Mouse (Mus musculus): ENCODE measurements at regions not wholly inside any gene's neighbourhood (a gene's known extent, or its start where the extent isn't known, plus 50 kb on each side); places are given as distances from the start of the nearest gene placed in this dataset.

GRCm38 (mm10) chr17:74920056-74920455 is 85.3 kb upstream of the Ltbp1 start:
- H3K4me1 ChIP-seq (replicated peaks; ENCODE audit: control insufficient read depth, insufficient read depth, low read length): no peaks in the 10 kb centered on the region
- no peak overlapping the region for H3K4me2 ChIP-seq
- H3K4me3 ChIP-seq (ENCODE audit: low read depth, low read length): no peak overlapping the region
- H3K27ac ChIP-seq (ENCODE audit: low read depth, low read length): no peak overlapping the region
- H3K36me3 ChIP-seq (ENCODE audit: control insufficient read depth, insufficient read depth, low read length): 0 out of 2 replicates have a peak, but pooled peaks cover 2% of the 10 kb centered on the region
- ATAC-seq (replicated peaks; ENCODE audit: low FRiP score) (no peak), DNase-seq (ENCODE audit: low spot score) (peak; percentile 28)
- H3K9me3 ChIP-seq (ENCODE audit: control insufficient read depth, low read length): no peaks in the 10 kb centered on the region
- no peak overlapping the region for H3K9ac ChIP-seq (ENCODE audit: low read depth, low read length)
- 78% methylated on average over 5 of the region's 5 CpGs for WGBS
- no peaks in the 10 kb centered on the region for H3K27me3 ChIP-seq (replicated peaks; ENCODE audit: control insufficient read depth, insufficient read depth, low read length)

DNA sequence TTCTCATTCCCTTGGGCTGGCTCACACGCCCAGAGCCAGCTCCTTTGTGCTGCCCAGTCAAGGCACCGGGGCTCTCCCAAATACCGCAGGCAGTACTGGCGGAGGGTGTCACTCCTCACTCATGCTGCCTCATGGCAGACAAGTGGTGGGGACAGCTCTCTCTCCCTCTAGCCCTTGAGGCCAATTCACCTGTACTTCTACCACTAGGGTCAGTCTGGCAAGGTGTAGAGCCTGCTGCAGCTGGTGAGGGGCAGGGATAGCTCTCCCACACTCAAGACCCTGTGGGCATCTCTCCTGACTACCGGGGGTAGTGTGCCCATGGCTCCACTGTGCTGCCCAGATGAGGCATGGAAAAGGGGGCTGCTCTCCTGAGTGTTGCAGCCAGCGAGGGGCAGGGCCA is 84.0 kb upstream of the Ltbp1 start:
- Histone ChIP-seq H3K27me3 (replicated peaks; ENCODE audit: control insufficient read depth, insufficient read depth, low read length) (no peaks in the 10 kb centered on the region), H3K4me3 (ENCODE audit: low read depth, low read length) (no peak overlapping the region), H3K36me3 (ENCODE audit: control insufficient read depth, insufficient read depth, low read length) (0 out of 2 replicates have a peak, but pooled peaks cover 2% of the 10 kb centered on the region), H3K27ac (ENCODE audit: low read depth, low read length) (no peak overlapping the region), H3K4me2 (no peak overlapping the region), H3K4me1 (replicated peaks; ENCODE audit: control insufficient read depth, insufficient read depth, low read length) (no peaks in the 10 kb centered on the region), H3K9ac (ENCODE audit: low read depth, low read length) (no peak overlapping the region), H3K9me3 (ENCODE audit: control insufficient read depth, low read length) (no peaks in the 10 kb centered on the region)
- WGBS: 81% methylated on average over 6 of the region's 6 CpGs
- no peak for ATAC-seq (replicated peaks; ENCODE audit: low FRiP score)
- DNase-seq (ENCODE audit: low spot score): peak; percentile 23

DNA sequence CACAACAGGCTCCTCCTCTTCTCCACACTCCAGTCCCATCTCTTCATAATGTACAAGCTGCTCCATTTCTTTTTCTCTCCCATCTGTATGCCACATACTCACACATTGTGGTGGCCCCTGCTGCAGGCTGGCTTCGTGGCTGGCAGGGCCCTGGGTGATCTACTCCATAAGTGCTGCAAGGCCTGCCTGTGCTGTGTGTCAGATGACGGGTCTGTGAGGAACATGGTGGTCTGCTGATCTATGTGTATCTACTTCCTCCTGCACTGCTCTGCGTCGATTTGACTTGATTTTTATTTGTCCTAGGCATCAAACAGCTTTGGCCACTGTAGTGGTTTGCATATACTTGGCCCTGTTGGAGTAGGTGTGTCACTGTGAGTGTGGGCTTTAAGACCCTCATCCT is 83.4 kb upstream of the Ltbp1 start:
- Histone ChIP-seq H3K36me3 (ENCODE audit: control insufficient read depth, insufficient read depth, low read length) (no peaks in the 10 kb centered on the region), H3K27ac (ENCODE audit: low read depth, low read length) (no peak overlapping the region), H3K4me2 (no peak overlapping the region), H3K9ac (ENCODE audit: low read depth, low read length) (no peak overlapping the region), H3K4me3 (ENCODE audit: low read depth, low read length) (no peak overlapping the region), H3K9me3 (ENCODE audit: control insufficient read depth, low read length) (no peaks in the 10 kb centered on the region), H3K4me1 (replicated peaks; ENCODE audit: control insufficient read depth, insufficient read depth, low read length) (no peaks in the 10 kb centered on the region), H3K27me3 (replicated peaks; ENCODE audit: control insufficient read depth, insufficient read depth, low read length) (no peaks in the 10 kb centered on the region)
- WGBS: 61% methylated on average over 4 of the region's 4 CpGs
- DNase-seq (ENCODE audit: low spot score): peak; percentile 27
- no peak for ATAC-seq (replicated peaks; ENCODE audit: low FRiP score)

DNA sequence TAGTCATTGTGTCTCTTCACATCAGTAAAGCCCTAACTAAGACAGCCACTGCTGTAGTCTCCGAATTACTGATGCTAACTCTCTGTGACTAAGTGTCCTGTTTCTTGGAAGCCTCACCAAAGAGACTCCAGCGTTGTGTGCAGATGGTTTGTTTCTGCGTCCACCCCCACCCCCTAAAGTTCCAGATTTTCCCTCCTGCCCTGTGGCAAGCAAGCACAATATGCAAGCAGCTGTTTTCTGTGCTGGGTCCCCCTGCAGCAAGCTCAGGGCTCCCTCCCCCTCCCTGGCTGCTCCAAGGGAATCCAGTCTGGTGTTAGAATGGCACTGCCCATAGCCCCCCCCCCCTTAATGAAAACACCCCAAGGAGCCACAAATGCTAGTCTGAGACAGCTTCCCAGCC is 82.8 kb upstream of the Ltbp1 start:
- Histone ChIP-seq H3K9me3 (ENCODE audit: control insufficient read depth, low read length) (no peaks in the 10 kb centered on the region), H3K9ac (ENCODE audit: low read depth, low read length) (no peak overlapping the region), H3K4me3 (ENCODE audit: low read depth, low read length) (no peak overlapping the region), H3K27ac (ENCODE audit: low read depth, low read length) (no peak overlapping the region), H3K27me3 (replicated peaks; ENCODE audit: control insufficient read depth, insufficient read depth, low read length) (no peaks in the 10 kb centered on the region), H3K4me2 (no peak overlapping the region), H3K36me3 (ENCODE audit: control insufficient read depth, insufficient read depth, low read length) (no peaks in the 10 kb centered on the region), H3K4me1 (replicated peaks; ENCODE audit: control insufficient read depth, insufficient read depth, low read length) (no peaks in the 10 kb centered on the region)
- no peak for DNase-seq (ENCODE audit: low spot score)
- ATAC-seq (replicated peaks; ENCODE audit: low FRiP score): no peak
- WGBS: 45% methylated on average over 3 of the region's 3 CpGs

GRCm38 (mm10) chr17:74923101-74923500 is 82.3 kb upstream of the Ltbp1 start:
- Histone ChIP-seq H3K36me3 (ENCODE audit: control insufficient read depth, insufficient read depth, low read length) (no peaks in the 10 kb centered on the region), H3K4me1 (replicated peaks; ENCODE audit: control insufficient read depth, insufficient read depth, low read length) (no peaks in the 10 kb centered on the region), H3K27me3 (replicated peaks; ENCODE audit: control insufficient read depth, insufficient read depth, low read length) (no peaks in the 10 kb centered on the region), H3K27ac (ENCODE audit: low read depth, low read length) (no peak overlapping the region), H3K4me3 (ENCODE audit: low read depth, low read length) (no peak overlapping the region), H3K9me3 (ENCODE audit: control insufficient read depth, low read length) (no peaks in the 10 kb centered on the region), H3K9ac (ENCODE audit: low read depth, low read length) (no peak overlapping the region), H3K4me2 (no peak overlapping the region)
- WGBS: 63% methylated on average over 9 of the region's 9 CpGs
- DNase-seq (ENCODE audit: low spot score): peak; percentile 21
- no peak for ATAC-seq (replicated peaks; ENCODE audit: low FRiP score)

GRCm38 (mm10) chr17:74925131-74925530 is 80.2 kb upstream of the Ltbp1 start:
- Histone ChIP-seq H3K4me2 (no peak overlapping the region), H3K9ac (ENCODE audit: low read depth, low read length) (no peak overlapping the region), H3K9me3 (ENCODE audit: control insufficient read depth, low read length) (no peaks in the 10 kb centered on the region), H3K4me1 (replicated peaks; ENCODE audit: control insufficient read depth, insufficient read depth, low read length) (no peaks in the 10 kb centered on the region), H3K27me3 (replicated peaks; ENCODE audit: control insufficient read depth, insufficient read depth, low read length) (no peaks in the 10 kb centered on the region), H3K4me3 (ENCODE audit: low read depth, low read length) (no peak overlapping the region), H3K36me3 (ENCODE audit: control insufficient read depth, insufficient read depth, low read length) (no peaks in the 10 kb centered on the region), H3K27ac (ENCODE audit: low read depth, low read length) (no peak overlapping the region)
- WGBS: 82% methylated on average over 6 of the region's 6 CpGs
- ATAC-seq (replicated peaks; ENCODE audit: low FRiP score) (no peak), DNase-seq (ENCODE audit: low spot score) (no peak)

GRCm38 (mm10) chr17:74927981-74928380 is 77.4 kb upstream of the Ltbp1 start:
- DNase-seq (ENCODE audit: low spot score): no peak
- no peaks in the 10 kb centered on the region for H3K4me1 ChIP-seq (replicated peaks; ENCODE audit: control insufficient read depth, insufficient read depth, low read length)
- H3K4me3 ChIP-seq (ENCODE audit: low read depth, low read length): no peak overlapping the region
- H3K9me3 ChIP-seq (ENCODE audit: control insufficient read depth, low read length): no peaks in the 10 kb centered on the region
- H3K27ac ChIP-seq (ENCODE audit: low read depth, low read length): no peak overlapping the region
- ATAC-seq (replicated peaks; ENCODE audit: low FRiP score): no peak
- no peak overlapping the region for H3K4me2 ChIP-seq
- no peak overlapping the region for H3K9ac ChIP-seq (ENCODE audit: low read depth, low read length)
- no peaks in the 10 kb centered on the region for H3K36me3 ChIP-seq (ENCODE audit: control insufficient read depth, insufficient read depth, low read length)
- H3K27me3 ChIP-seq (replicated peaks; ENCODE audit: control insufficient read depth, insufficient read depth, low read length): no peaks in the 10 kb centered on the region
- 50% methylated on average over 5 of the region's 5 CpGs for WGBS

DNA sequence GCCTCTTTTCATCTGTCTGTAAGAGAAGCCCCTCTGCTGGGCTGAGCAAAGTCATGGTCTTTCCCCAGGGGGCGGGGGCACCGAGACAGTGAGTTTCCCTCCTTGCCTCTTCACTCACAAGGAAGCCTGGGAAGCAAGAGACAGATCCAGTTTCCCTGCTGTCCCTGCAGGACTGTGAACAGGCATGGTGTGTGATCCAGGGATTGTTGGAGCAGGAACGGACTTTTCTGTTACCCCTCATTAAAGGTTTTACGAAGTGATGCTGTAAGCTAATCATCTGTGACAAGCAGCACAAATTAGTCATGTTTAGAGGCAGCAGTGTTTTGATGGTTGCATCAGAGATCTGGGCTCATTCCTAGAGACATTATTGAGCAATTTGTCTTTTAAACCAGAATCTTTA is 73.8 kb upstream of the Ltbp1 start:
- no peak for ATAC-seq (replicated peaks; ENCODE audit: low FRiP score)
- H3K9ac ChIP-seq (ENCODE audit: low read depth, low read length): no peak overlapping the region
- H3K9me3 ChIP-seq (ENCODE audit: control insufficient read depth, low read length): no peaks in the 10 kb centered on the region
- H3K4me3 ChIP-seq (ENCODE audit: low read depth, low read length): no peak overlapping the region
- no peaks in the 10 kb centered on the region for H3K27me3 ChIP-seq (replicated peaks; ENCODE audit: control insufficient read depth, insufficient read depth, low read length)
- no peaks in the 10 kb centered on the region for H3K4me1 ChIP-seq (replicated peaks; ENCODE audit: control insufficient read depth, insufficient read depth, low read length)
- H3K36me3 ChIP-seq (ENCODE audit: control insufficient read depth, insufficient read depth, low read length): no peaks in the 10 kb centered on the region
- H3K4me2 ChIP-seq: no peak overlapping the region
- no peak overlapping the region for H3K27ac ChIP-seq (ENCODE audit: low read depth, low read length)
- DNase-seq (ENCODE audit: low spot score): no peak
- WGBS: 70% methylated on average over 4 of the region's 4 CpGs

DNA sequence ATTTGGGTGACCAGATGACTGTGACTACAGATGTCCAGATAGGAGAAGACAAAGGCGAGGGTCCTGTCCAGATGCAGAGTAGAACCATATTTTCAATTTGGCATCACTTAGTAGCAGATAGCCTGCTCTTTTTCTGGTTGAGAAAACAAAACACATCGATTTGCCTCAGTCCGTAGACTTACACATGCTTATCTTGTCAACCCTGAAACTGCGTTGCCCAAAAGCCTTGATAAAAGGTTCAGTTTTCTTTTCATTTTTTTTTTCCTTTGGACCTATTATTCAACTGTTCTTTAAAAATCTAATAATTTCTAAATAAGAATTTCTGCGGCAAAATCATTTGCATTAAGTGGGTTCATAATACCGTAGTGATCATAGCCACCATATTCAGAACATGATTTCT is 64.0 kb upstream of the Ltbp1 start:
- Histone ChIP-seq H3K9ac (ENCODE audit: low read depth, low read length) (no peak overlapping the region), H3K4me3 (ENCODE audit: low read depth, low read length) (no peak overlapping the region), H3K36me3 (ENCODE audit: control insufficient read depth, insufficient read depth, low read length) (no peaks in the 10 kb centered on the region), H3K9me3 (ENCODE audit: control insufficient read depth, low read length) (no peaks in the 10 kb centered on the region), H3K4me2 (no peak overlapping the region), H3K4me1 (replicated peaks; ENCODE audit: control insufficient read depth, insufficient read depth, low read length) (no peaks in the 10 kb centered on the region), H3K27me3 (replicated peaks; ENCODE audit: control insufficient read depth, insufficient read depth, low read length) (no peaks in the 10 kb centered on the region), H3K27ac (ENCODE audit: low read depth, low read length) (no peak overlapping the region)
- 75% methylated on average over 6 of the region's 6 CpGs for WGBS
- DNase-seq (ENCODE audit: low spot score) (no peak), ATAC-seq (replicated peaks; ENCODE audit: low FRiP score) (no peak)
